15 mouse cellular contexts compared by ENCODE assay signal in the genomic region with DNA sequence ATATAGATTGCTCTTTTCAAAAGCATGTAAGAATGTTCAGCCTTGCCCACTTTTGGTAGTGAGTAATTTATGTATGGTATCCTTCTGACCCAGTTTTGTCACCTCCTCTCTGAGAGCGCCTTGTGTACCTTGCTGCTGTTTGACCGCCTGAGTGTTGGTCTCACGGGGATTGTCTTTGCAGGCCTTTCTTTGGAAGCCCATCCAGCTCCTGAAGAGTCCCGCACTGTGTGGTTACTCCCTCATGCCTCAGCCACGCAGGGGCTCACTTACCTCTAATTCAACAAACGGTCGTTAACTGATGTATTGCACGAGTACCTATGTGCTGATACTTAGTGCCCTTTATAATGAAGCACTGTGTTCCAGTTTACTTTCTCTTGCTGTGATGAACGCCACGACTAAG.
A peak's percentile ranks its signal among the peaks of the same experiment; 100 is the strongest.
DNase-seq lines count a peak whose midpoint lies in the region; ATAC-seq and TF ChIP-seq lines count a peak whose summit lies in the region.
"Had no signal": no experiment of that assay in that cellular context is flagged by ENCODE, and none has a peak within 500 bp of the region (broad histone marks: within the 10 kb centered on the region; RNA-seq: fewer than 3 reads in every experiment).

No protein-coding gene starts in this region.

- no peak overlapping the region for H3K9ac ChIP-seq in hindbrain, postnatal 0 days (replicated peaks; ENCODE audit: low read length)
- H3K9ac ChIP-seq in embryonic facial prominence, embryonic 15.5 days, result no peak overlapping the region
- no peak overlapping the region for H3K9ac ChIP-seq in limb, embryonic 11.5 days (ENCODE audit: low read length)
- H3K9ac ChIP-seq in midbrain, postnatal 0 days (replicated peaks; ENCODE audit: low read length, poor library complexity, severe bottlenecking), result no peak overlapping the region

- H3K4me2 ChIP-seq in hindbrain, postnatal 0 days (ENCODE audit: low read depth, low read length), result no peak overlapping the region
- H3K4me2 ChIP-seq in embryonic facial prominence, embryonic 15.5 days (replicated peaks), result no peak overlapping the region
- H3K4me2 ChIP-seq in limb, embryonic 11.5 days (ENCODE audit: low read depth, severe bottlenecking), result no peak overlapping the region
- no peak overlapping the region for H3K4me2 ChIP-seq in midbrain, postnatal 0 days (ENCODE audit: low read depth, low read length, poor library complexity, severe bottlenecking)

- TF ChIP-seq CTCF in hindbrain, postnatal 0 days (IDR thresholded peaks at IDR 0.05; ENCODE audit: low read depth), result no peak
- no peak for TF ChIP-seq CTCF in midbrain, postnatal 0 days (IDR thresholded peaks at IDR 0.05)

- DNase-seq in hindbrain, embryonic 10.5 days (ENCODE audit: low spot score), result no peak
- DNase-seq in hindbrain, postnatal 0 days (ENCODE audit: low spot score), result no peak
- peak; percentile 23 for DNase-seq in limb, embryonic 11.5 days (ENCODE audit: low spot score)
- DNase-seq in midbrain, postnatal 0 days (ENCODE audit: low spot score), result no peak
- DNase-seq in ovary, postnatal 10 days (ENCODE audit: low spot score), result no peak
- no peak for DNase-seq in left cerebral cortex, postnatal 10 days (ENCODE audit: extremely low spot score in 1 of 2, low spot score in 2 of 2)
- no peak for DNase-seq in gastrocnemius, postnatal 4 days (ENCODE audit: low spot score in 2 of 2)
- DNase-seq: B cell, adult 2 months; cerebellum, postnatal 14 days; heart, postnatal 36 days; left cerebral cortex, postnatal 4 days; lung, adult 2 months; right cerebral cortex, postnatal 14 days; thymus, adult 2 months had no signal

- intact Hi-C loops in left cerebral cortex, postnatal 10 days (cut with DNase I), result loop anchor here (10.0 kb wide), 1 partner anchor 345 kb away; no protein-coding TSS in a partner anchor

- H3K36me3 ChIP-seq in hindbrain, embryonic 10.5 days, result no peaks in the 10 kb centered on the region
- H3K36me3 ChIP-seq in hindbrain, postnatal 0 days (ENCODE audit: insufficient read depth, low read length), result no peaks in the 10 kb centered on the region
- H3K36me3 ChIP-seq in embryonic facial prominence, embryonic 15.5 days, result no peaks in the 10 kb centered on the region
- H3K36me3 ChIP-seq in limb, embryonic 11.5 days (ENCODE audit: control insufficient read depth, insufficient read depth, low read length), result no peaks in the 10 kb centered on the region
- no peaks in the 10 kb centered on the region for H3K36me3 ChIP-seq in midbrain, postnatal 0 days (ENCODE audit: insufficient read depth, low read length)

- no peak for ATAC-seq in hindbrain, postnatal 0 days
- no peak for ATAC-seq in embryonic facial prominence, embryonic 15.5 days (ENCODE audit: insufficient number of reproducible peaks, low FRiP score, low TSS enrichment, low read depth)
- ATAC-seq in limb, embryonic 11.5 days (ENCODE audit: insufficient number of reproducible peaks, low FRiP score, low TSS enrichment, low read depth), result no peak
- peak; percentile 45; the same call in 1 of the 2 replicates for ATAC-seq in midbrain, postnatal 0 days (ENCODE audit: low FRiP score)

- no peaks in the 10 kb centered on the region for H3K27me3 ChIP-seq in hindbrain, embryonic 10.5 days (ENCODE audit: insufficient read depth, poor library complexity, severe bottlenecking)
- no peaks in the 10 kb centered on the region for H3K27me3 ChIP-seq in hindbrain, postnatal 0 days (ENCODE audit: insufficient read depth, low read length)
- no peaks in the 10 kb centered on the region for H3K27me3 ChIP-seq in embryonic facial prominence, embryonic 15.5 days
- H3K27me3 ChIP-seq in limb, embryonic 11.5 days (ENCODE audit: control insufficient read depth, insufficient read depth, low read length), result no peaks in the 10 kb centered on the region
- no peaks in the 10 kb centered on the region for H3K27me3 ChIP-seq in midbrain, postnatal 0 days (ENCODE audit: insufficient read depth, low read length)

- peak overlapping the region; percentile 23; the same call in 1 of the 2 replicates for H3K27ac ChIP-seq in hindbrain, embryonic 10.5 days
- no peak overlapping the region for H3K27ac ChIP-seq in hindbrain, postnatal 0 days
- H3K27ac ChIP-seq in embryonic facial prominence, embryonic 15.5 days (replicated peaks), result 0 out of 2 replicates have a peak overlapping the region, but pooled peaks have one; percentile 22
- no peak overlapping the region for H3K27ac ChIP-seq in limb, embryonic 11.5 days (replicated peaks; ENCODE audit: low read depth, low read length)
- no peak overlapping the region for H3K27ac ChIP-seq in midbrain, postnatal 0 days (ENCODE audit: low read depth, low read length)

- H3K4me1 ChIP-seq in hindbrain, embryonic 10.5 days (replicated peaks), result peaks cover 16% of the 10 kb centered on the region
- no peaks in the 10 kb centered on the region for H3K4me1 ChIP-seq in hindbrain, postnatal 0 days (ENCODE audit: insufficient read depth, low read length)
- peaks cover 36% of the 10 kb centered on the region for H3K4me1 ChIP-seq in embryonic facial prominence, embryonic 15.5 days
- peaks cover 19% of the 10 kb centered on the region for H3K4me1 ChIP-seq in limb, embryonic 11.5 days (ENCODE audit: control insufficient read depth, insufficient read depth, low read length)
- peaks cover 4% of the 10 kb centered on the region; the same call in 1 of the 2 replicates for H3K4me1 ChIP-seq in midbrain, postnatal 0 days (ENCODE audit: insufficient read depth, low read length)

- no peaks in the 10 kb centered on the region for H3K9me3 ChIP-seq in hindbrain, embryonic 10.5 days
- H3K9me3 ChIP-seq in hindbrain, postnatal 0 days (ENCODE audit: low read length), result no peaks in the 10 kb centered on the region
- no peaks in the 10 kb centered on the region for H3K9me3 ChIP-seq in embryonic facial prominence, embryonic 15.5 days (replicated peaks)
- no peaks in the 10 kb centered on the region for H3K9me3 ChIP-seq in limb, embryonic 11.5 days (ENCODE audit: control insufficient read depth, low read length)
- H3K9me3 ChIP-seq in midbrain, postnatal 0 days (ENCODE audit: low read length), result no peaks in the 10 kb centered on the region

- H3K4me3 ChIP-seq in hindbrain, embryonic 10.5 days, result no peak overlapping the region
- H3K4me3 ChIP-seq in hindbrain, postnatal 0 days (ENCODE audit: low read length), result no peak overlapping the region
- no peak overlapping the region for H3K4me3 ChIP-seq in embryonic facial prominence, embryonic 15.5 days (replicated peaks)
- no peak overlapping the region for H3K4me3 ChIP-seq in limb, embryonic 11.5 days (ENCODE audit: low read depth, low read length)
- H3K4me3 ChIP-seq in midbrain, postnatal 0 days (ENCODE audit: low read depth, low read length), result no peak overlapping the region

- 79% methylated on average over 10 of the region's 10 CpGs for WGBS in hindbrain, embryonic 10.5 days
- WGBS in hindbrain, postnatal 0 days, result 59% methylated on average over 10 of the region's 10 CpGs
- WGBS in embryonic facial prominence, embryonic 15.5 days, result 64% methylated on average over 10 of the region's 10 CpGs
- WGBS in limb, embryonic 11.5 days, result 59% methylated on average over 10 of the region's 10 CpGs
- 45% methylated on average over 10 of the region's 10 CpGs for WGBS in midbrain, postnatal 0 days

Comparison
In these comparisons a context has a peak if more than half of its experiments do, and no peak if none do; other contexts are left out.
1. H3K27ac ChIP-seq: peak in hindbrain, embryonic 10.5 days (single experiment) and embryonic facial prominence, embryonic 15.5 days (single experiment); none in hindbrain, postnatal 0 days (single experiment), limb, embryonic 11.5 days (single experiment) and midbrain, postnatal 0 days (single experiment).